Comparison of ENCODE assay signal across 22 mouse cellular contexts in genomic region chr17:63458052-63458451, GRCm38 (mm10). TPM values are rescaled to one million over a fixed set of nuclear protein-coding genes. Genes with fewer than 3 reads are reported as not detected.
DNase-seq lines count a peak whose midpoint lies in the region; ATAC-seq and TF ChIP-seq lines count a peak whose summit lies in the region.
"Had no signal": no experiment of that assay in that cellular context is flagged by ENCODE, and none has a peak within 500 bp of the region (broad histone marks: within the 10 kb centered on the region; RNA-seq: fewer than 3 reads in every experiment).

No protein-coding gene starts in this region.

- no peak overlapping the region for H3K27ac ChIP-seq in forebrain, embryonic 14.5 days (ENCODE audit: low read depth, low read length)
- no peak overlapping the region for H3K27ac ChIP-seq in forebrain, embryonic 10.5 days
- H3K27ac ChIP-seq: gastrocnemius, adult 2 months; hindbrain, embryonic 12.5 days; hindbrain, embryonic 15.5 days had no signal

- DNase-seq in forebrain, embryonic 14.5 days (ENCODE audit: low spot score) = peak; percentile 40
- DNase-seq in forebrain, embryonic 10.5 days (ENCODE audit: extremely low spot score, low spot score) = no peak
- DNase-seq in frontal cortex, adult 2 months (ENCODE audit: extremely low spot score in 1 of 2, low spot score in 1 of 2) = no peak
- DNase-seq in layer of hippocampus, adult 9-11 months = peak; percentile 51
- DNase-seq in layer of hippocampus, adult 11-12 months (ENCODE audit: low spot score) = no peak
- DNase-seq in brain, embryonic 14.5 days (ENCODE audit: low read depth) = peak; percentile 59
- DNase-seq: adrenal gland, postnatal 10 days; adrenal gland, postnatal 36 days; cerebellum, adult 11-12 months; cerebellum, adult 8-10 months; cerebellum, postnatal 10 days; gastrocnemius, adult 2 months; gastrocnemius, postnatal 14 days; heart, adult 11 months had no signal

- peaks cover 4% of the 10 kb centered on the region; the same call in 1 of the 2 replicates for H3K4me1 ChIP-seq in forebrain, embryonic 14.5 days (ENCODE audit: control insufficient read depth, insufficient read depth, low read length)
- peaks cover 11% of the 10 kb centered on the region for H3K4me1 ChIP-seq in forebrain, embryonic 10.5 days
- H3K4me1 ChIP-seq: hindbrain, embryonic 15.5 days had no signal

- no peak overlapping the region for H3K9ac ChIP-seq in forebrain, embryonic 14.5 days (ENCODE audit: low read length)
- H3K9ac ChIP-seq: hindbrain, embryonic 12.5 days; hindbrain, embryonic 15.5 days had no signal

- peak; percentile 40; the same call in 1 of the 2 replicates for ATAC-seq in forebrain, embryonic 14.5 days
- ATAC-seq in frontal cortex, adult (ENCODE audit: low TSS enrichment) = peak; percentile 72
- ATAC-seq: intestine, postnatal 0 days; Patski had no signal

- H3K36me3 ChIP-seq in forebrain, embryonic 14.5 days (ENCODE audit: control insufficient read depth, insufficient read depth, low read length) = no peaks in the 10 kb centered on the region
- H3K36me3 ChIP-seq in forebrain, embryonic 10.5 days (replicated peaks) = peaks cover 13% of the 10 kb centered on the region
- H3K36me3 ChIP-seq: hindbrain, embryonic 15.5 days had no signal

- no peak for TF ChIP-seq CTCF in brain, embryonic 14.5 days (IDR thresholded peaks at IDR 0.05; ENCODE audit: borderline replicate concordance, extremely low read depth, insufficient read depth, insufficient read length)

- H3K9me3 ChIP-seq in forebrain, embryonic 14.5 days (replicated peaks; ENCODE audit: control insufficient read depth, low read length) = no peaks in the 10 kb centered on the region
- no peaks in the 10 kb centered on the region for H3K9me3 ChIP-seq in forebrain, embryonic 10.5 days
- H3K9me3 ChIP-seq: G1E; hindbrain, embryonic 12.5 days; hindbrain, embryonic 15.5 days had no signal

- no peak overlapping the region for H3K4me2 ChIP-seq in forebrain, embryonic 14.5 days (ENCODE audit: low read length)
- H3K4me2 ChIP-seq: heart, embryonic 11.5 days; hindbrain, embryonic 12.5 days; hindbrain, embryonic 15.5 days had no signal

- no peak overlapping the region for H3K4me3 ChIP-seq in forebrain, embryonic 14.5 days (ENCODE audit: low read depth, low read length)
- no peak overlapping the region for H3K4me3 ChIP-seq in forebrain, embryonic 10.5 days
- H3K4me3 ChIP-seq: gastrocnemius, adult 2 months; hindbrain, embryonic 12.5 days; hindbrain, embryonic 15.5 days had no signal

- no peaks in the 10 kb centered on the region for H3K27me3 ChIP-seq in forebrain, embryonic 14.5 days (replicated peaks; ENCODE audit: control insufficient read depth, insufficient read depth, low read length)
- no peaks in the 10 kb centered on the region for H3K27me3 ChIP-seq in forebrain, embryonic 10.5 days (ENCODE audit: poor library complexity, severe bottlenecking)
- H3K27me3 ChIP-seq: CH12.LX; hindbrain, embryonic 12.5 days; hindbrain, embryonic 15.5 days; Patski had no signal

- WGBS in forebrain, embryonic 14.5 days = 91% methylated on average over 3 of the region's 3 CpGs
- WGBS in forebrain, embryonic 10.5 days = 92% methylated on average over 3 of the region's 3 CpGs

- TF ChIP-seq POLR2A in brain, embryonic 14.5 days (IDR thresholded peaks at IDR 0.05; ENCODE audit: borderline replicate concordance, extremely low read depth, insufficient read depth, insufficient read length, poor library complexity, severe bottlenecking) = no peak

RNA-seq across cellular contexts. Expression of gene Fbxl17, which starts 41.8 kb away (rescaled TPM):
- 8.9 and 9.1 TPM in 2 replicates for polyA plus RNA-seq in forebrain, embryonic 14.5 days (2014; fragmentation: Nextera tagmentation; extraction: Ambion mirVana)
- polyA plus RNA-seq in forebrain, embryonic 10.5 days (2016; fragmentation: Nextera tagmentation; extraction: Ambion mirVana) = 2.5 and 2.7 TPM in 2 replicates
- polyA plus RNA-seq in frontal cortex, adult 2 months (2012; rRNA removed) = 25.1 and 27.0 TPM in 2 replicates
- 19.7 and 30.9 TPM in 2 replicates for polyA plus RNA-seq in brain, embryonic 14.5 days (2012; rRNA removed)

Comparison
In these comparisons a context has a peak if more than half of its experiments do, and no peak if none do; other contexts are left out.
1. DNase-seq: peak in forebrain, embryonic 14.5 days (single experiment), layer of hippocampus, adult 9-11 months (single experiment) and brain, embryonic 14.5 days (single experiment); none in forebrain, embryonic 10.5 days (single experiment), frontal cortex, adult 2 months (0 of 2) and layer of hippocampus, adult 11-12 months (single experiment).